30 mouse cellular contexts compared by ENCODE assay signal in genomic region chr13:113203146-113203545, GRCm38 (mm10). TPM values are rescaled to one million over a fixed set of nuclear protein-coding genes. Genes with fewer than 3 reads are reported as not detected.
"Had no signal": no experiment of that assay in that cellular context is flagged by ENCODE, and none has a peak within 500 bp of the region (broad histone marks: within the 10 kb centered on the region; RNA-seq: fewer than 3 reads in every experiment).

No protein-coding gene starts in this region.

- H3K4me1 ChIP-seq: hindbrain, embryonic 12.5 days; hindbrain, embryonic 15.5 days; kidney, embryonic 15.5 days; liver, embryonic 13.5 days; liver, embryonic 15.5 days had no signal

- H3K9me3 ChIP-seq: heart, embryonic 12.5 days; hindbrain, embryonic 10.5 days; hindbrain, embryonic 12.5 days; hindbrain, embryonic 15.5 days; kidney, embryonic 15.5 days; limb, embryonic 10.5 days; limb, embryonic 12.5 days; liver, embryonic 13.5 days; liver, embryonic 15.5 days had no signal

- H3K36me3 ChIP-seq: heart, embryonic 12.5 days; hindbrain, embryonic 10.5 days; hindbrain, embryonic 12.5 days; hindbrain, embryonic 15.5 days; kidney, embryonic 15.5 days; limb, embryonic 10.5 days; limb, embryonic 12.5 days; liver, embryonic 13.5 days; liver, embryonic 15.5 days had no signal

- DNase-seq: gastrocnemius, adult 2 months; gastrocnemius, postnatal 10 days; gastrocnemius, postnatal 25 days; heart, adult 2 months; heart, postnatal 10 days; heart, postnatal 4 days; kidney, adult 11 months; kidney, adult 2 months; kidney, adult 9 months; kidney, postnatal 25 days; kidney, postnatal 4 days; liver; liver, embryonic 13.5 days had no signal

- H3K27me3 ChIP-seq: heart, embryonic 12.5 days; hindbrain, embryonic 12.5 days; hindbrain, embryonic 15.5 days; kidney, embryonic 15.5 days; liver, embryonic 13.5 days; liver, embryonic 15.5 days had no signal

- H3K4me3 ChIP-seq: gastrocnemius, adult 2 months; heart, adult 2 months; heart, embryonic 12.5 days; hindbrain, embryonic 10.5 days; hindbrain, embryonic 12.5 days; hindbrain, embryonic 15.5 days; kidney, embryonic 15.5 days; layer of hippocampus, adult 2 months; left cerebral cortex, adult 2 months; limb, embryonic 10.5 days; limb, embryonic 12.5 days; liver, embryonic 13.5 days; liver, embryonic 15.5 days had no signal

- H3K27ac ChIP-seq: gastrocnemius, adult 2 months; heart, adult 2 months; hindbrain, embryonic 10.5 days; hindbrain, embryonic 12.5 days; hindbrain, embryonic 15.5 days; hindbrain, postnatal 0 days; kidney, embryonic 15.5 days; kidney, postnatal 0 days; layer of hippocampus, adult 2 months; left cerebral cortex, adult 2 months; limb, embryonic 10.5 days; limb, embryonic 12.5 days; liver, embryonic 13.5 days; liver, embryonic 15.5 days had no signal

RNA-seq across cellular contexts. Expression of gene Gzmk, which starts 22.6 kb away (rescaled TPM):
- polyA plus RNA-seq: heart, adult 2 months; heart, embryonic 12.5 days; heart, embryonic 14.5 days; heart, embryonic 16.5 days; hindbrain, embryonic 10.5 days; hindbrain, embryonic 12.5 days; hindbrain, postnatal 0 days; intestine, embryonic 14.5 days; intestine, embryonic 16.5 days; kidney, adult 2 months; kidney, embryonic 15.5 days; kidney, postnatal 0 days; limb, embryonic 10.5 days; limb, embryonic 12.5 days; liver, embryonic 11.5 days; liver, embryonic 13.5 days; liver, embryonic 15.5 days had no signal
